Mouse (Mus musculus) CH12.LX (cell line): ENCODE measurements around the gene Fam222a. TPM values are rescaled to one million over a fixed set of nuclear protein-coding genes. Genes with fewer than 3 reads are reported as not detected.

ENCODE experiments used
- DNase-seq: peaks from one replicate; pipeline ENCODE4 v3.0.0-alpha.2; 2013; ENCODE audit errors: extremely low read depth
- H3K27ac ChIP-seq: 2 replicates; pipeline ENCODE4 v1.5.1; 2012; ENCODE audit warnings: low read depth, mild to moderate bottlenecking, control low read depth, moderate library complexity; ENCODE audit not compliant: insufficient read depth
- H3K27me3 ChIP-seq: replicated peaks from 2 replicates; pipeline ENCODE3; 2012; ENCODE audit warnings: inconsistent platforms
- H3K36me3 ChIP-seq, 2 experiments: replicated peaks in 1 of 2; 2 replicates each; pipeline versions ENCODE3 to v1.6.1; 2012; ENCODE audit warnings: inconsistent platforms in 1 of 2, low read length in 1 of 2, mild to moderate bottlenecking in 1 of 2, mixed read lengths in 1 of 2, moderate library complexity in 1 of 2; ENCODE audit not compliant: control insufficient read depth in 1 of 2, insufficient read depth in 1 of 2
- H3K4me1 ChIP-seq, 2 experiments: 2 replicates each; pipeline ENCODE4 v1.6.1; 2012; ENCODE audit warnings: inconsistent platforms in 1 of 2, moderate library complexity in 1 of 2; ENCODE audit not compliant: insufficient read depth in 2 of 2, control insufficient read depth in 1 of 2
- H3K4me2 ChIP-seq: 2 replicates; pipeline ENCODE4 v1.6.1; 2012; ENCODE audit warnings: low read depth, mild to moderate bottlenecking, control low read depth; ENCODE audit not compliant: poor library complexity, insufficient read depth, severe bottlenecking
- H3K4me3 ChIP-seq, 3 experiments: fragments of 150-350 bp in 1 of 3; sonication (generic) in 1 of 3; replicated peaks in 1 of 3; 2 replicates each; pipeline versions ENCODE3 to v1.5.1; 2011 to 2012; ENCODE audit warnings: low read depth in 2 of 3, low read length in 2 of 3, mild to moderate bottlenecking in 2 of 3, moderate library complexity in 2 of 3, control low read depth in 1 of 3, improper control_type of control experiment in 1 of 3, inconsistent platforms in 1 of 3, mixed read lengths in 1 of 3; ENCODE audit not compliant: poor library complexity in 1 of 3
- H3K79me2 ChIP-seq: replicated peaks from 2 replicates; pipeline ENCODE4 v1.6.1; 2012; ENCODE audit warnings: mild to moderate bottlenecking, moderate library complexity; ENCODE audit not compliant: control insufficient read depth, poor library complexity, insufficient read depth, severe bottlenecking; ENCODE audit errors: extremely low read depth
- H3K9ac ChIP-seq: 2 replicates; pipeline ENCODE4 v1.6.1; 2012; ENCODE audit warnings: low read depth, mild to moderate bottlenecking, control low read depth, moderate library complexity; ENCODE audit not compliant: insufficient read depth
- H3K9me3 ChIP-seq: replicated peaks from 2 replicates; pipeline ENCODE3; 2012; ENCODE audit warnings: low read length, inconsistent platforms, mixed read lengths
- CHD1 ChIP-seq: IDR thresholded peaks from 2 replicates; pipeline ENCODE4 v1.6.1; 2012; ENCODE audit warnings: low read depth, low read length, improper control_type of control experiment, inconsistent platforms
- E2F4 ChIP-seq: IDR thresholded peaks from 2 replicates; pipeline ENCODE4 v1.6.1; 2011; ENCODE audit warnings: low read depth, low read length, improper control_type of control experiment; ENCODE audit not compliant: insufficient replicate concordance
- ETS1 ChIP-seq: conservative IDR thresholded peaks from 2 replicates; pipeline ENCODE4 v1.6.1; 2012; ENCODE audit warnings: low read depth, mild to moderate bottlenecking, inconsistent platforms, low read length, improper control_type of control experiment, moderate library complexity
- KAT2A ChIP-seq: IDR thresholded peaks from 2 replicates; pipeline ENCODE4 v1.6.1; 2012; ENCODE audit warnings: low read length, improper control_type of control experiment, inconsistent platforms; ENCODE audit not compliant: insufficient replicate concordance
- MAX ChIP-seq: IDR thresholded peaks from 2 replicates; pipeline ENCODE4 v1.6.1; 2011; ENCODE audit warnings: low read length, improper control_type of control experiment
- MAZ ChIP-seq: IDR thresholded peaks from 2 replicates; pipeline ENCODE4 v1.6.1; 2012; ENCODE audit warnings: low read depth, mild to moderate bottlenecking, inconsistent platforms, low read length, improper control_type of control experiment, moderate library complexity
- MEF2A ChIP-seq: IDR thresholded peaks from 2 replicates; pipeline ENCODE4 v1.6.1; 2014; ENCODE audit warnings: low read depth, mild to moderate bottlenecking, inconsistent platforms, low read length, improper control_type of control experiment, borderline replicate concordance
- MXI1 ChIP-seq: IDR thresholded peaks from 2 replicates; pipeline ENCODE4 v1.6.1; 2011; ENCODE audit warnings: mild to moderate bottlenecking, low read depth, low read length, improper control_type of control experiment
- MYC ChIP-seq: IDR thresholded peaks from 2 replicates; pipeline ENCODE4 v1.6.1; 2011; ENCODE audit warnings: low read depth, mild to moderate bottlenecking, improper control_type of control experiment, low read length
- POLR2AphosphoS2 ChIP-seq: IDR thresholded peaks from 2 replicates; pipeline ENCODE4 v1.6.1; 2011; ENCODE audit warnings: low read depth, low read length, improper control_type of control experiment
- USF1 ChIP-seq: IDR thresholded peaks from 2 replicates; pipeline ENCODE4 v1.6.1; 2014; ENCODE audit warnings: low read depth, mild to moderate bottlenecking, inconsistent platforms, low read length, improper control_type of control experiment
- USF2 ChIP-seq: conservative IDR thresholded peaks from 2 replicates; pipeline ENCODE4 v1.6.1; 2011; ENCODE audit warnings: low read depth, low read length, improper control_type of control experiment
- ZC3H11A ChIP-seq: IDR thresholded peaks from 2 replicates; pipeline ENCODE4 v1.6.1; 2012; ENCODE audit warnings: low read depth, mild to moderate bottlenecking, inconsistent platforms, low read length, improper control_type of control experiment
- ZKSCAN1 ChIP-seq: IDR thresholded peaks from 2 replicates; pipeline ENCODE4 v1.6.1; 2012; ENCODE audit warnings: low read depth, inconsistent platforms, low read length, improper control_type of control experiment, borderline replicate concordance
- ZMIZ1 ChIP-seq: IDR thresholded peaks from 2 replicates; pipeline ENCODE4 v1.6.1; 2012; ENCODE audit warnings: low read depth, mild to moderate bottlenecking, inconsistent platforms, low read length, improper control_type of control experiment
- ZNF384 ChIP-seq: IDR thresholded peaks from 2 replicates; pipeline ENCODE4 v1.6.1; 2012; ENCODE audit warnings: low read depth, low read length, improper control_type of control experiment, inconsistent platforms
- dilution Hi-C: fragments of 300-500 bp; cut with MboI; formaldehyde crosslinking; loops from 2 replicates; pipeline ENCODE4 v1.14.3; 2020; ENCODE audit warnings: low sequenced_read_pairs; ENCODE audit not compliant: extremely low pct_unique_long_range_greater_than_20kb, extremely low pct_ligation_motif_present
- in situ Hi-C: fragments of 300-500 bp; cut with MboI; formaldehyde crosslinking; loops from 3 replicates; pipeline ENCODE4 v1.14.3; 2019; ENCODE audit warnings: low sequenced_read_pairs, low pct_ligation_motif_present, low pct_unique_long_range_greater_than_20kb, mixed read lengths
- polyA plus RNA-seq: library from polyadenylated mRNA; unstranded; fragments of >175 nt; gene quantifications from 2 replicates; pipeline ENCODE4 v1.2.1, GENCODE M21; 2012; ENCODE audit warnings: low read depth; ENCODE audit not compliant: insufficient read length
- total RNA-seq, 2 experiments: library from RNA; depleted of rRNA; stranded (reverse); fragments of 300-350 nt in 1 of 2; fragments of >200 nt in 1 of 2; gene quantifications; 2 replicates each; pipeline ENCODE4 v1.2.3; 2012 to 2014

Gene Fam222a
- total and polyA plus RNA-seq, 3 experiments, result 0.13 TPM; not detected in 2

GRCm38 (mm10) chr5:114593949-114594348, 26.1 kb downstream of the Fam222a start:
- H3K4me2 ChIP-seq, result no peak overlapping the region
- TF ChIP-seq KAT2A, result no peak
- no peak for TF ChIP-seq E2F4
- no peak for TF ChIP-seq USF1
- TF ChIP-seq POLR2AphosphoS2, result no peak
- no peak for TF ChIP-seq MYC
- no peak for TF ChIP-seq ZKSCAN1
- no peak for TF ChIP-seq MAX
- no peak for TF ChIP-seq ETS1
- TF ChIP-seq CHD1, result no peak
- no peak for TF ChIP-seq ZC3H11A
- no peak for TF ChIP-seq USF2
- TF ChIP-seq MXI1, result no peak
- TF ChIP-seq ZNF384, result no peak
- no peak for TF ChIP-seq ZMIZ1
- TF ChIP-seq MEF2A, result no peak
- H3K4me3 ChIP-seq, result no peak overlapping the region
- peaks cover 30 to 69% of the 10 kb centered on the region in 2 experiments for H3K4me1 ChIP-seq
- H3K27ac ChIP-seq, result no peak overlapping the region
- in situ Hi-C loops, result no loop called here
- H3K79me2 ChIP-seq, result no peaks in the 10 kb centered on the region
- H3K9ac ChIP-seq, result no peak overlapping the region
- no peaks in the 10 kb centered on the region for H3K9me3 ChIP-seq
- H3K27me3 ChIP-seq, result peaks cover 22% of the 10 kb centered on the region
- no peaks in the 10 kb centered on the region for H3K36me3 ChIP-seq
- no peak for DNase-seq
- dilution Hi-C loops, result no loop called here

DNA sequence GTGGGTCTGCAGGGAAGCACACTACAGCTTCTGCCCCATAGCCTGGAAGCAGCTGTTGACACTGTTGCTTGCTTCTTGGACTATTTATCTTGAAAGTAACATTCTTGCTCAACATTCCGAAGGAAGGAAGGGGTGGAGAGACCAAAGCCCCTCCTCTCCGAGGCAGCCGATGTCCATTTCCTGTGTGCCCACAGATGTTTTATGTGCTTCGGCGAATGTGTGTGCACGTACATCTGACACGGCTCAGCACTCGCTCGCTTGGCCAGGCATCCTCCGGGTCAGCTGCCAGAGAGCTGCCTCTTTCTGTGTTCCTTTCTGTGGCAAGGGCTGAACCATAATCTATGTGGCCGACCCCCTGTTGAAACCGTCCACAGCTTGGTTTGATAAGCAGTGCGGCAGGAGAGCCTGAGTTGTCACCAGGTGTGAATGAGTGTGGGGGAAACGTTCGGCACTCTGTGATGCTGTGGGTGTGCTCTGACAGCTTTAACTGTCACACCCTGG, 27.0 kb downstream of the Fam222a start:
- no peak overlapping the region for H3K9ac ChIP-seq

More for the DNA sequence above, 27.0 kb downstream of the Fam222a start:
- in situ Hi-C loops, result no loop called here
- H3K79me2 ChIP-seq, result no peaks in the 10 kb centered on the region
- no peak for TF ChIP-seq MAZ
- no peak overlapping the region for H3K4me2 ChIP-seq
- peaks cover 18% of the 10 kb centered on the region for H3K27me3 ChIP-seq
- no peaks in the 10 kb centered on the region for H3K36me3 ChIP-seq
- H3K4me1 ChIP-seq, result peaks cover 30 to 69% of the 10 kb centered on the region in 2 experiments
- dilution Hi-C loops, result no loop called here
- no peaks in the 10 kb centered on the region for H3K9me3 ChIP-seq
- no peak overlapping the region for H3K27ac ChIP-seq
- no peak overlapping the region for H3K4me3 ChIP-seq
- no peak for DNase-seq
